Mouse (Mus musculus): ENCODE measurements at regions not wholly inside any gene's neighbourhood (a gene's known extent, or its start where the extent isn't known, plus 50 kb on each side); places are given as distances from the start of the nearest gene placed in this dataset.

DNA sequence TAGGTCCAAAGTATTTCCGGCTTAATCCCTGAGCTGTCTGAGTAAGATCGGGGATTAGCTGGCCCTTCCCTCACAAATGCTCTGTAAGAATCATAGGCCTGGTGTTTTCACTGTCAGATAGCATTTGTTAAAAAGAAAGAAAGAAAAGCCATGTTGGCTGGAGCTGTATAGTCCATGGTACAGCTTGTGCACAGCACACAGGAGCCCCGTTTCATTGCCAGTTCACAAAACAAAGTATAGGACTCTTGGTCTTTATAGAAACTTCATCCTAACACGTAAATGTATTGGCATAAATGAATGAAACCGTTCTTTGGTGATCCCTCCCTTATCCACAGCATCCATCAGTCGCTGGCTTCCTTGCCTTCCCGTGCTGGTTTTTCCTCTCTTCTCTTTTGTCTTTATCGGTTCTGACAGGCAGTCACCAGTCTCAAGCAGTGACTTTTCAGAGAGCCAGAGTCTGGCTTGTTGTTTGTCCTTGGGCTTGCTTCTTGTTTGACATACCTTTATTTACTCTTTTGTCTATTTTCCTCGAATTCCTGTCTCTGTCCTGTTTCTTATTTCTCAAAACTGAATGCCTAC is 117.3 kb downstream of the Dhrs2 start:
- TF ChIP-seq POLR2A (IDR thresholded peaks at IDR 0.05; ENCODE audit: control insufficient read depth, extremely low read depth, insufficient read depth, low read length, poor library complexity) (no peak), CTCF (IDR thresholded peaks at IDR 0.05; ENCODE audit: borderline replicate concordance, control insufficient read depth, extremely low read depth, insufficient read depth, low read length, poor library complexity) (no peak)
